Mouse (Mus musculus): Measurements from ENCODE around the gene Epb41l1. TPM values are rescaled to one million over a fixed set of nuclear protein-coding genes. Genes with fewer than 3 reads are reported as not detected.
A peak's percentile ranks its signal among the peaks of the same experiment; 100 is the strongest.

Epb41l1 gene
- polyA plus RNA-seq, 1 experiment from 2014 or later, result 2.1 TPM

- Histone ChIP-seq H3K4me1 (replicated peaks; ENCODE audit: control insufficient read depth, insufficient read depth, low read length) (peaks cover 3% of the 10 kb centered on the region; the same call in 1 of the 2 replicates), H3K4me3 (ENCODE audit: low read length) (no peak overlapping the region), H3K9ac (ENCODE audit: low read length) (no peak overlapping the region), H3K4me2 (ENCODE audit: low read depth, low read length) (no peak overlapping the region), H3K27ac (ENCODE audit: low read length) (no peak overlapping the region), H3K27me3 (ENCODE audit: control insufficient read depth, insufficient read depth, low read depth, low read length) (no peaks in the 10 kb centered on the region), H3K36me3 (ENCODE audit: control insufficient read depth, insufficient read depth, low read length) (no peaks in the 10 kb centered on the region), H3K9me3 (ENCODE audit: control insufficient read depth, low read length) (no peaks in the 10 kb centered on the region)
- WGBS, result 84% methylated on average over 4 of the region's 4 CpGs
- no peak for ATAC-seq (ENCODE audit: low read depth)
Measured at GRCm38 (mm10) chr2:156464416-156464815, 43.7 kb downstream of the Epb41l1 start.

- no peak overlapping the region for H3K9ac ChIP-seq (ENCODE audit: low read length)
- ATAC-seq (ENCODE audit: low read depth), result no peak
- no peaks in the 10 kb centered on the region for H3K27me3 ChIP-seq (ENCODE audit: control insufficient read depth, insufficient read depth, low read depth, low read length)
- no peaks in the 10 kb centered on the region for H3K36me3 ChIP-seq (ENCODE audit: control insufficient read depth, insufficient read depth, low read length)
- H3K4me1 ChIP-seq (replicated peaks; ENCODE audit: control insufficient read depth, insufficient read depth, low read length), result 0 out of 2 replicates have a peak, but pooled peaks cover 3% of the 10 kb centered on the region
- H3K4me3 ChIP-seq (ENCODE audit: low read length), result no peak overlapping the region
- WGBS, result 82% methylated on average over 11 of the region's 11 CpGs
- no peaks in the 10 kb centered on the region for H3K9me3 ChIP-seq (ENCODE audit: control insufficient read depth, low read length)
- H3K4me2 ChIP-seq (ENCODE audit: low read depth, low read length), result no peak overlapping the region
- H3K27ac ChIP-seq (ENCODE audit: low read length), result no peak overlapping the region
Measured at GRCm38 (mm10) chr2:156467538-156467937, 46.8 kb downstream of the Epb41l1 start.

GRCm38 (mm10) chr2:156468890-156469289 lies 48.2 kb downstream of the Epb41l1 start:
- WGBS, result 67% methylated on average over 5 of the region's 5 CpGs
- peaks cover 4% of the 10 kb centered on the region for H3K4me1 ChIP-seq (replicated peaks; ENCODE audit: control insufficient read depth, insufficient read depth, low read length)
- H3K9me3 ChIP-seq (ENCODE audit: control insufficient read depth, low read length), result no peaks in the 10 kb centered on the region
- no peak overlapping the region for H3K9ac ChIP-seq (ENCODE audit: low read length)
- H3K4me2 ChIP-seq (ENCODE audit: low read depth, low read length), result no peak overlapping the region
- no peaks in the 10 kb centered on the region for H3K36me3 ChIP-seq (ENCODE audit: control insufficient read depth, insufficient read depth, low read length)
- H3K27me3 ChIP-seq (ENCODE audit: control insufficient read depth, insufficient read depth, low read depth, low read length), result no peaks in the 10 kb centered on the region
- no peak for ATAC-seq (ENCODE audit: low read depth)
- H3K4me3 ChIP-seq (ENCODE audit: low read length), result no peak overlapping the region
- H3K27ac ChIP-seq (ENCODE audit: low read length), result no peak overlapping the region

GRCm38 (mm10) chr2:156469508-156469907 lies 48.8 kb downstream of the Epb41l1 start:
- H3K36me3 ChIP-seq (ENCODE audit: control insufficient read depth, insufficient read depth, low read length), result no peaks in the 10 kb centered on the region
- 64% methylated on average over 8 of the region's 8 CpGs for WGBS
- no peak overlapping the region for H3K9ac ChIP-seq (ENCODE audit: low read length)

GRCm38 (mm10) chr2:156470938-156471337 lies 50.2 kb downstream of the Epb41l1 start:
- ATAC-seq (ENCODE audit: low read depth), result no peak

More at GRCm38 (mm10) chr2:156469508-156469907, 48.8 kb downstream of the Epb41l1 start:
- H3K4me1 ChIP-seq (replicated peaks; ENCODE audit: control insufficient read depth, insufficient read depth, low read length), result peaks cover 11% of the 10 kb centered on the region
- no peak overlapping the region for H3K27ac ChIP-seq (ENCODE audit: low read length)
- no peak overlapping the region for H3K4me2 ChIP-seq (ENCODE audit: low read depth, low read length)
- no peak for ATAC-seq (ENCODE audit: low read depth)
- H3K4me3 ChIP-seq (ENCODE audit: low read length), result no peak overlapping the region
- H3K9me3 ChIP-seq (ENCODE audit: control insufficient read depth, low read length), result no peaks in the 10 kb centered on the region
- H3K27me3 ChIP-seq (ENCODE audit: control insufficient read depth, insufficient read depth, low read depth, low read length), result no peaks in the 10 kb centered on the region

GRCm38 (mm10) chr2:156472336-156472735 lies 51.6 kb downstream of the Epb41l1 start:
- no peak overlapping the region for H3K27ac ChIP-seq (ENCODE audit: low read length)
- no peak overlapping the region for H3K9ac ChIP-seq (ENCODE audit: low read length)
- no peaks in the 10 kb centered on the region for H3K9me3 ChIP-seq (ENCODE audit: control insufficient read depth, low read length)
- peaks cover 20% of the 10 kb centered on the region for H3K4me1 ChIP-seq (replicated peaks; ENCODE audit: control insufficient read depth, insufficient read depth, low read length)
- 79% methylated on average over 8 of the region's 8 CpGs for WGBS
- ATAC-seq (ENCODE audit: low read depth), result no peak
- no peaks in the 10 kb centered on the region for H3K36me3 ChIP-seq (ENCODE audit: control insufficient read depth, insufficient read depth, low read length)
- no peaks in the 10 kb centered on the region for H3K27me3 ChIP-seq (ENCODE audit: control insufficient read depth, insufficient read depth, low read depth, low read length)
- H3K4me3 ChIP-seq (ENCODE audit: low read length), result no peak overlapping the region
- no peak overlapping the region for H3K4me2 ChIP-seq (ENCODE audit: low read depth, low read length)

More at GRCm38 (mm10) chr2:156470938-156471337, 50.2 kb downstream of the Epb41l1 start:
- Histone ChIP-seq H3K4me2 (ENCODE audit: low read depth, low read length) (no peak overlapping the region), H3K36me3 (ENCODE audit: control insufficient read depth, insufficient read depth, low read length) (no peaks in the 10 kb centered on the region), H3K27ac (ENCODE audit: low read length) (no peak overlapping the region), H3K27me3 (ENCODE audit: control insufficient read depth, insufficient read depth, low read depth, low read length) (no peaks in the 10 kb centered on the region), H3K9me3 (ENCODE audit: control insufficient read depth, low read length) (no peaks in the 10 kb centered on the region), H3K9ac (ENCODE audit: low read length) (no peak overlapping the region), H3K4me3 (ENCODE audit: low read length) (no peak overlapping the region), H3K4me1 (replicated peaks; ENCODE audit: control insufficient read depth, insufficient read depth, low read length) (peaks cover 20% of the 10 kb centered on the region)
- 84% methylated on average over 7 of the region's 7 CpGs for WGBS

- 56% methylated on average over 8 of the region's 8 CpGs for WGBS
- no peak overlapping the region for H3K4me3 ChIP-seq (ENCODE audit: low read length)
- H3K4me1 ChIP-seq (replicated peaks; ENCODE audit: control insufficient read depth, insufficient read depth, low read length), result peaks cover 20% of the 10 kb centered on the region
- H3K9me3 ChIP-seq (ENCODE audit: control insufficient read depth, low read length), result no peaks in the 10 kb centered on the region
- ATAC-seq (ENCODE audit: low read depth), result no peak
- peak overlapping the region; percentile 94 for H3K27ac ChIP-seq (ENCODE audit: low read length)
- H3K9ac ChIP-seq (ENCODE audit: low read length), result no peak overlapping the region
- 0 out of 2 replicates have a peak overlapping the region, but pooled peaks have one; percentile 96 for H3K4me2 ChIP-seq (ENCODE audit: low read depth, low read length)
- no peaks in the 10 kb centered on the region for H3K36me3 ChIP-seq (ENCODE audit: control insufficient read depth, insufficient read depth, low read length)
- no peaks in the 10 kb centered on the region for H3K27me3 ChIP-seq (ENCODE audit: control insufficient read depth, insufficient read depth, low read depth, low read length)
Measured at GRCm38 (mm10) chr2:156473696-156474095, 53.0 kb downstream of the Epb41l1 start.

GRCm38 (mm10) chr2:156474111-156474510 lies 53.4 kb downstream of the Epb41l1 start:
- Histone ChIP-seq H3K4me2 (ENCODE audit: low read depth, low read length) (peak overlapping the region; percentile 96), H3K27me3 (ENCODE audit: control insufficient read depth, insufficient read depth, low read depth, low read length) (no peaks in the 10 kb centered on the region), H3K27ac (ENCODE audit: low read length) (peak overlapping the region; percentile 94), H3K4me1 (replicated peaks; ENCODE audit: control insufficient read depth, insufficient read depth, low read length) (peaks cover 20% of the 10 kb centered on the region), H3K4me3 (ENCODE audit: low read length) (no peak overlapping the region), H3K9me3 (ENCODE audit: control insufficient read depth, low read length) (no peaks in the 10 kb centered on the region), H3K9ac (ENCODE audit: low read length) (no peak overlapping the region), H3K36me3 (ENCODE audit: control insufficient read depth, insufficient read depth, low read length) (no peaks in the 10 kb centered on the region)
- ATAC-seq (ENCODE audit: low read depth), result no peak
- WGBS, result 35% methylated on average over 3 of the region's 3 CpGs

GRCm38 (mm10) chr2:156474891-156475284 lies 54.2 kb downstream of the Epb41l1 start:
- Histone ChIP-seq H3K4me2 (ENCODE audit: low read depth, low read length) (peak overlapping the region; percentile 96), H3K36me3 (ENCODE audit: control insufficient read depth, insufficient read depth, low read length) (no peaks in the 10 kb centered on the region), H3K4me1 (replicated peaks; ENCODE audit: control insufficient read depth, insufficient read depth, low read length) (peaks cover 20% of the 10 kb centered on the region), H3K9ac (ENCODE audit: low read length) (peak overlapping the region; percentile 82), H3K4me3 (ENCODE audit: low read length) (peak overlapping the region; percentile 73), H3K9me3 (ENCODE audit: control insufficient read depth, low read length) (no peaks in the 10 kb centered on the region), H3K27ac (ENCODE audit: low read length) (peak overlapping the region; percentile 94), H3K27me3 (ENCODE audit: control insufficient read depth, insufficient read depth, low read depth, low read length) (no peaks in the 10 kb centered on the region)
- WGBS, result 11% methylated on average over 12 of the region's 12 CpGs
- ATAC-seq (ENCODE audit: low read depth), result peak; percentile 59
